Mouse (Mus musculus) gastrocnemius, adult 8-10 months (tissue): ENCODE measurements at regions not wholly inside any gene's neighbourhood (a gene's known extent, or its start where the extent isn't known, plus 50 kb on each side); places are given as distances from the start of the nearest gene placed in this dataset.

Source experiments
- DNase-seq, 2 experiments: peaks; one replicate each; pipeline ENCODE4 v3.0.0; 2022; ENCODE audit warnings: low spot score in 2 of 2

GRCm38 (mm10) chr13:46222031-46222430, 51.5 kb upstream of the Stmnd1 start:
- no peak for DNase-seq

- DNase-seq = peak; percentile 8 to 19
Measured at GRCm38 (mm10) chr13:46218101-46218701, 55.3 kb upstream of the Stmnd1 start.

- no peak for DNase-seq
Measured at GRCm38 (mm10) chr13:46216954-46217838, 56.3 kb upstream of the Stmnd1 start.

- no peak for DNase-seq
Measured at GRCm38 (mm10) chr13:46203551-46203950, 70.0 kb upstream of the Stmnd1 start.

- no peak for DNase-seq
Measured at GRCm38 (mm10) chr13:46202586-46202985, 70.9 kb upstream of the Stmnd1 start.

GRCm38 (mm10) chr13:46201029-46201599, 72.4 kb upstream of the Stmnd1 start:
- no peak for DNase-seq

- DNase-seq = no peak
Measured at GRCm38 (mm10) chr13:46193131-46193530, 80.4 kb upstream of the Stmnd1 start.

- no peak for DNase-seq
Measured at GRCm38 (mm10) chr13:46189726-46190125, 83.8 kb upstream of the Stmnd1 start.

- no peak for DNase-seq
Measured at GRCm38 (mm10) chr13:46182851-46183250, 90.7 kb upstream of the Stmnd1 start.

- peak in 1 of 2 experiments; percentile 17 for DNase-seq
Measured at GRCm38 (mm10) chr13:46180606-46181133, 92.9 kb upstream of the Stmnd1 start.

GRCm38 (mm10) chr13:46179916-46180315, 93.6 kb upstream of the Stmnd1 start:
- DNase-seq = no peak

GRCm38 (mm10) chr13:46173103-46173502, 100.4 kb upstream of the Stmnd1 start:
- no peak for DNase-seq

GRCm38 (mm10) chr13:46162025-46162374, 111.5 kb upstream of the Stmnd1 start:
- peak; percentile 59 to 65 for DNase-seq

- peak; percentile 34 to 49 for DNase-seq
Measured at GRCm38 (mm10) chr13:46161261-46162024, 112.1 kb upstream of the Stmnd1 start.

GRCm38 (mm10) chr13:46159354-46159753, 114.2 kb upstream of the Stmnd1 start:
- DNase-seq = no peak

GRCm38 (mm10) chr13:46153282-46154260, 120.0 kb upstream of the Stmnd1 start:
- no peak for DNase-seq

- DNase-seq = no peak
Measured at GRCm38 (mm10) chr13:46140006-46140405, 133.5 kb upstream of the Stmnd1 start.

GRCm38 (mm10) chr13:46139251-46139650, 134.3 kb upstream of the Stmnd1 start:
- DNase-seq = no peak

- DNase-seq = no peak
Measured at GRCm38 (mm10) chr13:46135411-46135810, 138.1 kb upstream of the Stmnd1 start.

GRCm38 (mm10) chr13:46129236-46129855, 144.2 kb upstream of the Stmnd1 start:
- no peak for DNase-seq
